Mouse (Mus musculus) heart, postnatal 25 days (tissue): Measurements from ENCODE around the gene Myt1. TPM values are rescaled to one million over a fixed set of nuclear protein-coding genes. Genes with fewer than 3 reads are reported as not detected.

Experiments used
- total RNA-seq, 2 experiments: library from RNA; stranded (reverse); gene quantifications; 2 replicates each; pipeline ENCODE4 v1.2.3; 2021

Gene Myt1
- total RNA-seq, 2 experiments from 2014 or later = not detected

Other genes starting within 250 kb of the Myt1 start
- gene Dnajc5, start 242.8 kb upstream of the Myt1 start, total RNA-seq = 10 to 100 TPM; 65.4 to 67.8 TPM
- gene Uckl1, start 178.4 kb upstream of the Myt1 start, total RNA-seq = 10 to 100 TPM; 39.0 to 46.7 TPM
- gene Prpf6, start 171.5 kb upstream of the Myt1 start, total RNA-seq = 10 to 100 TPM; 29.2 to 32.7 TPM
- 10 to 100 TPM; 18.3 to 18.7 TPM for gene Zfp512b, start 170.5 kb upstream of the Myt1 start, total RNA-seq
- 1 to 10 TPM; 1.2 to 1.4 TPM for gene Samd10, start 164.1 kb upstream of the Myt1 start, total RNA-seq
- gene Gm29797, start 106.3 kb upstream of the Myt1 start, total RNA-seq = not detected
- 10 to 100 TPM; 40.2 to 56.9 TPM for gene Sox18, start 91.7 kb upstream of the Myt1 start, total RNA-seq
- 1 to 10 TPM; 5.8 to 6.4 TPM for gene Tcea2, start 83.0 kb upstream of the Myt1 start, total RNA-seq
- 1 to 10 TPM; 5.8 to 7.7 TPM for gene Rgs19, start 69.4 kb upstream of the Myt1 start, total RNA-seq
- gene Lkaaear1, start 64.9 kb upstream of the Myt1 start, total RNA-seq = not detected
- not detected for gene Oprl1, start 48.3 kb upstream of the Myt1 start, total RNA-seq
- 10 to 100 TPM; 47.1 to 58.6 TPM for gene Pcmtd2, start 74.5 kb downstream of the Myt1 start, total RNA-seq
- 10 to 100 TPM; 11.3 to 11.9 TPM for gene Polr3k, start 101.0 kb downstream of the Myt1 start, total RNA-seq
- not detected for gene Gm14496, start 227.8 kb downstream of the Myt1 start, total RNA-seq